Mouse (Mus musculus): Measurements from ENCODE around the gene Gm17577. TPM values are rescaled to one million over a fixed set of nuclear protein-coding genes. Genes with fewer than 3 reads are reported as not detected.
"Not testable (repeated sequence)": the region's sequence is repeated elsewhere in the genome, so short reads cannot be mapped to it uniquely, and the experiment has no call there.

Gene Gm17577
- not detected for total RNA-seq (2022)

GRCm38 (mm10) chrX:123246807-123247206 lies at the start of gene Gm17577:
TSS of gene Gm17577 (minus strand) at chrX:123246907.
- not testable (repeated sequence) for DNase-seq (ENCODE audit: low spot score in 2 of 2)

GRCm38 (mm10) chrX:123222381-123222780 lies 24.3 kb downstream of the Gm17577 start, which contains the start of gene Srsx:
TSS of gene Srsx (minus strand) at chrX:123222481.
- DNase-seq (ENCODE audit: low spot score in 2 of 2), result not testable (repeated sequence)

Other genes with a start within 250 kb of the Gm17577 start
- gene Gm17521, start 217.2 kb downstream of the Gm17577 start, total RNA-seq (2022), result not detected
- under 1 TPM; 0.15 to 0.72 (median 0.58) TPM for gene Cldn34c1, start 143.4 kb downstream of the Gm17577 start, total RNA-seq (2022)
- not detected for gene Srsx, start 24.4 kb downstream of the Gm17577 start, total RNA-seq (2022)

Data from gastrocnemius, adult 8-10 months (tissue).